Comparison of ENCODE assay signal across 8 mouse cellular contexts in the genomic region with DNA sequence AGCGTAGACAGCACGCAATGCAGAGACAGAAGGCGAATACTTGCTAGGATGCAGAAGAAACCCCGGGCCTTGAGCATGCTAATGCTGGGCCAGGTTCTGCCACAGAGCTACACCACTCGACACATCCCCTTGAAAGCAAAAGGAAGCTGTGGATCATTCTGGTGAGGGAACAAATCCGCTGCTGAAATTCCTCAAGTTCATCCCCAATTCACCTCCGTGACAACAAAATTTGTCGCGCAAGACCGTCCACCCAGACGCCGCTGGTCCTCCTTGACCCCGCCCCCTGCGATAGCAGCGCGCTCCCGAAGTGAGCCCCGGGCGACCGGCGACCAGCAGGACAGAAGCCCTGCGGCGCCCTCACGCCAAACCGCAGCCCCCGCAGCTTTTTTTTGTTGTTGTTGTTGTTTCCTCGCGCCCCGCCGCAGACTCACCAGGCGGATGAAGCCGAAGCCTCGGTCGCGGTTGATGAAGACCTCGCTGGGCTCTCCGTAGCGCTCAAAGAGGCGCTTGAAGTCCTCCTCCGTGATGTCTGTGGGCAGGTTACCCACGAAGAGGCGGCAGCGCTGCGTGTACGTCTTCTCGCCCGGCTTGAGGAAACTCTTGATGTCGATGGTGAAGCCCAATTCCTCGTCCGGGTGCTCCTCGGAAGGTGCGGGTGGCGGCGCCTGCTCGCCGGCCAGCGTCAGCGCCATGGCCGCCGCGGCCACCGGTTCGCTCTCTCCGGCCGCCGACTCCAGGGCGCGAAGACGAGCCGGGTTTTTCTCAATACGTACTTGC. TPM values are rescaled to one million over a fixed set of nuclear protein-coding genes. Genes with fewer than 3 reads are reported as not detected.
A peak's percentile ranks its signal among the peaks of the same experiment; 100 is the strongest.
DNase-seq lines count a peak whose midpoint lies in the region; ATAC-seq lines count a peak whose summit lies in the region.

No protein-coding gene starts in this region.

- H3K4me2 ChIP-seq in hindbrain, embryonic 11.5 days (replicated peaks; ENCODE audit: low read depth, low read length), result peak overlapping the region; percentile 61

- peak; percentile 15; the same call in 1 of the 2 replicates for ATAC-seq in hindbrain, embryonic 11.5 days (ENCODE audit: low FRiP score)

- H3K4me3 ChIP-seq in hindbrain, embryonic 11.5 days (ENCODE audit: low read depth, low read length), result peak overlapping the region; percentile 97

- peak overlapping the region; percentile 85 for H3K27ac ChIP-seq in hindbrain, embryonic 11.5 days (ENCODE audit: low read depth, low read length)

- peak overlapping the region; percentile 87 for H3K9ac ChIP-seq in hindbrain, embryonic 11.5 days (ENCODE audit: low read depth, low read length)

- no peaks in the 10 kb centered on the region for H3K9me3 ChIP-seq in hindbrain, embryonic 11.5 days (ENCODE audit: control insufficient read depth, low read length)

- no peaks in the 10 kb centered on the region for H3K4me1 ChIP-seq in hindbrain, embryonic 11.5 days (replicated peaks; ENCODE audit: control insufficient read depth, insufficient read depth, low read length)

- peak; percentile 77 for DNase-seq in Muller cell, postnatal 12 days (ENCODE audit: inconsistent ontology term)
- peak; percentile 79 for DNase-seq in cerebellum, adult 9-11 months
- peak; percentile 28 to 59 for DNase-seq in frontal cortex, adult 2 months (ENCODE audit: extremely low spot score in 1 of 2, low spot score in 1 of 2)
- peak; percentile 77 for DNase-seq in hindbrain, embryonic 11.5 days (ENCODE audit: low spot score)
- peak; percentile 50 to 70 for DNase-seq in layer of hippocampus, postnatal 14 days (ENCODE audit: low spot score in 2 of 2)
- DNase-seq in lung, postnatal 10 days, result peak; percentile 80
- peak; percentile 72 for DNase-seq in ovary, postnatal 36 days (ENCODE audit: low spot score)
- peak; percentile 63 for DNase-seq in thymus, postnatal 14 days

- under 1% methylated on average over 71 of the region's 71 CpGs for WGBS in hindbrain, embryonic 11.5 days

- H3K27me3 ChIP-seq in hindbrain, embryonic 11.5 days (ENCODE audit: control insufficient read depth, insufficient read depth, low read length), result no peaks in the 10 kb centered on the region

- no peaks in the 10 kb centered on the region for H3K36me3 ChIP-seq in hindbrain, embryonic 11.5 days (ENCODE audit: control insufficient read depth, insufficient read depth, low read length)

RNA-seq across cellular contexts. Expression of a gene that starts 0.6 kb away (rescaled TPM):
- polyA plus RNA-seq in frontal cortex, adult 2 months (2012; rRNA removed), result 34.2 and 39.0 TPM in 2 replicates
- 62.0 and 62.4 TPM in 2 replicates for polyA plus RNA-seq in hindbrain, embryonic 11.5 days (2014; fragmentation: Nextera tagmentation; extraction: Ambion mirVana)
- 10 to 100 TPM; 58.7 to 60.2 TPM for total RNA-seq in layer of hippocampus, postnatal 14 days (2021)

RNA-seq across cellular contexts. Expression of a gene that starts 34.0 kb away (rescaled TPM):
- 26.9 and 30.9 TPM in 2 replicates for polyA plus RNA-seq in frontal cortex, adult 2 months (2012; rRNA removed)
- polyA plus RNA-seq in hindbrain, embryonic 11.5 days (2014; fragmentation: Nextera tagmentation; extraction: Ambion mirVana), result 23.5 and 29.4 TPM in 2 replicates
- total RNA-seq in layer of hippocampus, postnatal 14 days (2021), result 10 to 100 TPM; 28.8 to 30.1 TPM

Comparison
In these comparisons a context has a peak if more than half of its experiments do, and no peak if none do; other contexts are left out.
1. Peak in every context shown above with its lines: DNase-seq, ATAC-seq, H3K4me3 ChIP-seq and H3K27ac ChIP-seq.